Mouse (Mus musculus): Measurements from ENCODE around the gene Lipt2.

GRCm38 (mm10) chr7:100140591-100140990 lies 18.5 kb upstream of the Lipt2 start:
- TF ChIP-seq CTCF (IDR thresholded peaks at IDR 0.05) (no peak), POLR2A (IDR thresholded peaks at IDR 0.05; ENCODE audit: insufficient read depth, low read depth, low read length) (no peak), EP300 (IDR thresholded peaks at IDR 0.05; ENCODE audit: insufficient read depth, low read depth, low read length) (no peak)

Measured in heart, adult 2 months (tissue).